Mouse (Mus musculus) liver, postnatal 0 days (tissue): ENCODE results near the gene Nsun2. TPM values are rescaled to one million over a fixed set of nuclear protein-coding genes. Genes with fewer than 3 reads are reported as not detected.

ENCODE experiments used
- ATAC-seq: fragments of 200-750 bp; cut with Nextera tagmentation; 2 replicates; pipeline ENCODE4 v1.8.0; 2017; ENCODE audit warnings: mild to moderate bottlenecking, moderate library complexity
- DNase-seq: peaks from one replicate; pipeline ENCODE4 v3.0.0-alpha.2; 2016
- H3K27ac ChIP-seq: fragments of 300-500 bp; sonication (generic); 2 replicates; pipeline ENCODE4 v1.5.1; 2014; ENCODE audit warnings: antibody characterized with exemption, moderate library complexity, mild to moderate bottlenecking, low read depth
- H3K27me3 ChIP-seq: fragments of 300-500 bp; sonication (generic); 2 replicates; pipeline ENCODE4 v1.6.1; 2014; ENCODE audit warnings: low read length, control low read depth, mixed read lengths; ENCODE audit not compliant: insufficient read depth
- H3K36me3 ChIP-seq: fragments of 300-500 bp; sonication (generic); replicated peaks from 2 replicates; pipeline ENCODE4 v1.6.1; 2014; ENCODE audit warnings: mild to moderate bottlenecking, control low read depth, low read length, moderate library complexity, mixed read lengths; ENCODE audit not compliant: insufficient read depth
- H3K4me1 ChIP-seq: fragments of 300-500 bp; sonication (generic); 2 replicates; pipeline ENCODE4 v1.6.1; 2014; ENCODE audit warnings: antibody characterized with exemption, mild to moderate bottlenecking, control low read depth; ENCODE audit not compliant: insufficient read depth
- H3K4me2 ChIP-seq: fragments of 300-500 bp; sonication (generic); 2 replicates; pipeline ENCODE4 v1.6.1; 2014; ENCODE audit warnings: low read depth, mild to moderate bottlenecking, low read length, moderate library complexity, mixed read lengths
- H3K4me3 ChIP-seq: fragments of 300-500 bp; sonication (generic); 2 replicates; pipeline ENCODE4 v1.5.1; 2014; ENCODE audit warnings: low read depth, low read length
- H3K9ac ChIP-seq: fragments of 300-500 bp; sonication (generic); replicated peaks from 2 replicates; pipeline ENCODE4 v1.6.1; 2014; ENCODE audit warnings: mild to moderate bottlenecking, moderate library complexity
- H3K9me3 ChIP-seq: fragments of 300-500 bp; sonication (generic); 2 replicates; pipeline ENCODE4 v1.6.1; 2016; ENCODE audit warnings: mild to moderate bottlenecking, control low read depth, low read length, mixed read lengths
- CTCF ChIP-seq: sonication (generic); IDR thresholded peaks from 2 replicates; pipeline ENCODE4 v1.5.1; 2016; ENCODE audit warnings: antibody characterized with exemption, low read depth
- EP300 ChIP-seq: IDR thresholded peaks from 2 replicates; pipeline ENCODE4 v1.6.1; 2016; ENCODE audit warnings: antibody characterized with exemption, low read depth, mild to moderate bottlenecking
- WGBS: fragments of 180-500 bp; shearing (Covaris S2); extraction: QIAGEN DNeasy Blood & Tissue Kit; methylation state at CpG from one replicate; pipeline ENCODE4 v1.1.7; 2014; ENCODE audit not compliant: insufficient replicate concordance; 5-methylcytosine and 5-hydroxymethylcytosine counted together
- polyA plus RNA-seq: library from polyadenylated mRNA; unstranded; fragments of >200 nt; fragmentation: Nextera tagmentation; extraction: Ambion mirVana; gene quantifications from 2 replicates; pipeline ENCODE4 v1.2.1, GENCODE M21; 2015

Gene Nsun2
- polyA plus RNA-seq, 1 experiment from 2014 or later = 47.5 TPM

- no peak for ATAC-seq
- 65% methylated on average over 9 of the region's 9 CpGs for WGBS
Measured at GRCm38 (mm10) chr13:69489777-69490176, 43.8 kb upstream of the Nsun2 start.

GRCm38 (mm10) chr13:69492876-69493463, 40.6 kb upstream of the Nsun2 start:
- 28% methylated on average over 7 of the region's 7 CpGs for WGBS

More at GRCm38 (mm10) chr13:69489777-69490176, 43.8 kb upstream of the Nsun2 start:
- Histone ChIP-seq H3K9ac (no peak overlapping the region), H3K27ac (no peak overlapping the region), H3K36me3 (no peaks in the 10 kb centered on the region), H3K4me2 (no peak overlapping the region), H3K9me3 (no peaks in the 10 kb centered on the region), H3K4me3 (no peak overlapping the region), H3K4me1 (0 out of 2 replicates have a peak, but pooled peaks cover 3% of the 10 kb centered on the region), H3K27me3 (peaks cover 20% of the 10 kb centered on the region; the same call in 1 of the 2 replicates)
- no peak for DNase-seq
- TF ChIP-seq CTCF = no peak
- TF ChIP-seq EP300 = no peak

GRCm38 (mm10) chr13:69498276-69498675, 35.3 kb upstream of the Nsun2 start:
- DNase-seq = no peak
- H3K36me3 ChIP-seq = peaks cover 56% of the 10 kb centered on the region
- 87% methylated on average over 5 of the region's 5 CpGs for WGBS

More at GRCm38 (mm10) chr13:69492876-69493463, 40.6 kb upstream of the Nsun2 start:
- no peaks in the 10 kb centered on the region for H3K9me3 ChIP-seq
- H3K4me1 ChIP-seq = 0 out of 2 replicates have a peak, but pooled peaks cover under 1% of the 10 kb centered on the region
- peak; percentile 65 for DNase-seq
- H3K4me2 ChIP-seq = no peak overlapping the region
- TF ChIP-seq CTCF = peak; percentile 82
- no peak for TF ChIP-seq EP300
- no peak overlapping the region for H3K4me3 ChIP-seq
- peaks cover 9% of the 10 kb centered on the region for H3K36me3 ChIP-seq
- H3K27ac ChIP-seq = no peak overlapping the region
- 0 out of 2 replicates have a peak, but pooled peaks cover 7% of the 10 kb centered on the region for H3K27me3 ChIP-seq
- peak; percentile 84 for ATAC-seq
- no peak overlapping the region for H3K9ac ChIP-seq

GRCm38 (mm10) chr13:69502157-69502750, 31.3 kb upstream of the Nsun2 start:
- TF ChIP-seq CTCF (no peak), EP300 (no peak)
- H3K9ac ChIP-seq = no peak overlapping the region
- no peaks in the 10 kb centered on the region for H3K27me3 ChIP-seq
- peak overlapping the region; percentile 22; the same call in 1 of the 2 replicates for H3K4me2 ChIP-seq
- no peak overlapping the region for H3K27ac ChIP-seq
- ATAC-seq (peak; percentile 63), DNase-seq (no peak)
- H3K4me1 ChIP-seq = peaks cover 10% of the 10 kb centered on the region
- peaks cover 85% of the 10 kb centered on the region for H3K36me3 ChIP-seq
- no peaks in the 10 kb centered on the region for H3K9me3 ChIP-seq
- WGBS = 67% methylated on average over 14 of the region's 14 CpGs
- H3K4me3 ChIP-seq = no peak overlapping the region

More at GRCm38 (mm10) chr13:69498276-69498675, 35.3 kb upstream of the Nsun2 start:
- no peak for TF ChIP-seq CTCF
- no peak for TF ChIP-seq EP300
- Histone ChIP-seq H3K4me2 (no peak overlapping the region), H3K27me3 (no peaks in the 10 kb centered on the region), H3K9ac (no peak overlapping the region), H3K27ac (no peak overlapping the region), H3K4me3 (no peak overlapping the region), H3K9me3 (no peaks in the 10 kb centered on the region), H3K4me1 (peaks cover 10% of the 10 kb centered on the region)
- no peak for ATAC-seq

GRCm38 (mm10) chr13:69502863-69503262, 30.7 kb upstream of the Nsun2 start:
- H3K9me3 ChIP-seq = no peaks in the 10 kb centered on the region
- 46% methylated on average over 5 of the region's 5 CpGs for WGBS
- DNase-seq (no peak), ATAC-seq (no peak)
- H3K4me2 ChIP-seq = 0 out of 2 replicates have a peak overlapping the region, but pooled peaks have one; percentile 22
- TF ChIP-seq EP300 = no peak
- TF ChIP-seq CTCF = no peak
- H3K36me3 ChIP-seq = peaks cover 85% of the 10 kb centered on the region
- H3K27me3 ChIP-seq = no peaks in the 10 kb centered on the region
- peaks cover 10% of the 10 kb centered on the region for H3K4me1 ChIP-seq
- no peak overlapping the region for H3K9ac ChIP-seq
- no peak overlapping the region for H3K27ac ChIP-seq
- no peak overlapping the region for H3K4me3 ChIP-seq

- peaks cover 10% of the 10 kb centered on the region for H3K4me1 ChIP-seq
- no peak overlapping the region for H3K27ac ChIP-seq
- TF ChIP-seq EP300 = peak; percentile 82
- TF ChIP-seq CTCF = no peak
- no peaks in the 10 kb centered on the region for H3K27me3 ChIP-seq
- H3K9me3 ChIP-seq = no peaks in the 10 kb centered on the region
- DNase-seq (no peak), ATAC-seq (peak; percentile 81)
- H3K9ac ChIP-seq = no peak overlapping the region
- H3K4me3 ChIP-seq = no peak overlapping the region
- no peak overlapping the region for H3K4me2 ChIP-seq
- 56% methylated on average over 12 of the region's 12 CpGs for WGBS
- H3K36me3 ChIP-seq = peaks cover 79% of the 10 kb centered on the region
Measured at GRCm38 (mm10) chr13:69506341-69507086, 27.0 kb upstream of the Nsun2 start.
